Mouse (Mus musculus): Measurements from ENCODE around the gene Il17rc.

DNA sequence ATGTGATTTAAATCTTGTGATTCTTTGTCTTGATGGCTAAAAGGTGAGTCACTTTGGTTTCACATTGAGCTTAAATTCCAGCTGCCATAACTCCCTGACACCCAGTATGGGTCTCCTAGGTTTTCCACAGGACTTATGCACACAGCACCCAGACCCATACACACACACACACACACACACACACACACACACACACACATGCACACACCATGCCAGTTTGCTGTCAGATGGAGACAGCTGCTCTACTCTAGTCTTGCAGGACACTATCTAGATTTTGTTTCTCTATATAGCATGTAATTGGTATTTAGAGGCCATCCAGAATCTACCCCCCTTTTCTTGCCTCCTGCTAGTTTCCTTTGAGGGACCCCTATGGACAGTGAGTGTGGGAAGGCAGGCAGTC is 35.9 kb downstream of the Il17rc start:
- TF ChIP-seq ZC3H11A (IDR thresholded peaks at IDR 0.05; ENCODE audit: borderline replicate concordance, low read depth, low read length) (no peak), HCFC1 (IDR thresholded peaks at IDR 0.05; ENCODE audit: borderline replicate concordance, insufficient read depth, low read length) (no peak), CHD2 (IDR thresholded peaks at IDR 0.05; ENCODE audit: low read depth, low read length) (no peak)

All from ES-E14 (cell line).